Mouse (Mus musculus) left cerebral cortex, postnatal 25 days (tissue): ENCODE data around the gene Plscr1. TPM values are rescaled to one million over a fixed set of nuclear protein-coding genes. Genes with fewer than 3 reads are reported as not detected.

Source experiments
- DNase-seq, 2 experiments: peaks; one replicate each; pipeline ENCODE4 v3.0.0; 2022; ENCODE audit warnings: low spot score in 2 of 2, mixed read lengths in 1 of 2
- intact Hi-C: fragments of 180-260 bp; cut with DNase I; formaldehyde crosslinking; loops from one replicate; pipeline ENCODE4 v1.15.1; 2025
- total RNA-seq, 2 experiments: library from RNA; stranded (reverse); gene quantifications; 2 replicates each; pipeline ENCODE4 v1.2.3; 2021

Plscr1 gene
- total RNA-seq, 2 experiments from 2014 or later: 1.3 to 1.6 TPM

DNA sequence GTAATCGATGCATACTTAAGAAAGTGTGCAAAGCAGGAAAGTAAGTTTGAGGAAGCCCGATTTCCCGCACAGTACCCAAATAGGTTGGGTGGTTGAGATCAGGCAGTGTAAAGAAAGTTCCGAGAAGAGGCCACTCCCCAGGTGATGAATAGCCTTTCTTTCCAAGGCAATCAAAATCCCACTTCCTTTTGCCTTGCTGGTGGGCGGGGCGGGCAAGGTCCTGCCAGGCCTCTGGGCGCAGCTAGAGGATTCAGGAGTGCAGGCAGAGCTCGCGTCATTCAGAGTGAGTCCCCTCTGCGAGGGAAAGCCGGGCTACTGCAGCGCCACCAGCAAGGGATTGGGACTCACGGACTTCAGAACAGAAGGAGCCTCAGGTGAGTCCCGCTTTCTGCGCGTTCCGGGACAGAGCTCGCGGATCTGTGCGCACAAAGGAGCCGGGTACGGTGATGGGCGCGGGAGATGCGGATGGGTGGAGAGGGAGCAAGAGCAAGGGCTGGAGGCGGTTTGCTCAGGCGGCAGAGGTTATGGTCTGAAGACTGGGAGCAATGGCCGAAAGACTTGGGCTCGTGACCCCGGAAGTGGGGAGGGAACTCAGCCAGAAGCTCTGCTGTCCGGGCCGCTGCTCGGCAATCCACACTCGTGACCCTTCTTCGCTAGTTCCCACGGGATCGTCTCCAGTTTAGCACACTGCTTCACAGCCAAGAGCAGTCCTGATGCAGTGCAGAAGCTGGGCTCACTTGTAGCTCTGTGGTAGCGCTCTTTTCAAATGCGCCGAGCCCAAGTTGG is 630 bp downstream of the Plscr1 start:
- peak; percentile 29 to 30 for DNase-seq
- intact Hi-C loops: no loop called here

DNA sequence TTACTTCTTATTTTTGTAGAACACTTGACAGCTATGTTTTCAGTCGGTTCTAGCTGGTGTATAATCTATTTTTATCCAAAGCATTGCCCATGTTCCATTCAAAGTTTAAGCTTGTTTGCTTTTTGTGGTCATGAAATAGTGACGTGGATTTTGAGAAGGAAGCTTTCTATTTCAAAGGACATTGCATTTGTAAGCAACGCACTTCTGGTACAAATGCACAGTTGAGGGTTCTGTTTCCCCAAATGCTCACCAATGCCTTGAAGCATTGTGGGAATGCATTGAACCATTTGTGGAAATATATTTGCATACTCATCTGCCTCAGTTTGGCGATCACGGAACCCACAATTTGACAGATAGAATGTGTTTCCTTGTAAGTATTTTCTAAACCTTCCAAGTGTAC is 3.2 kb downstream of the Plscr1 start:
- no peak for DNase-seq

DNA sequence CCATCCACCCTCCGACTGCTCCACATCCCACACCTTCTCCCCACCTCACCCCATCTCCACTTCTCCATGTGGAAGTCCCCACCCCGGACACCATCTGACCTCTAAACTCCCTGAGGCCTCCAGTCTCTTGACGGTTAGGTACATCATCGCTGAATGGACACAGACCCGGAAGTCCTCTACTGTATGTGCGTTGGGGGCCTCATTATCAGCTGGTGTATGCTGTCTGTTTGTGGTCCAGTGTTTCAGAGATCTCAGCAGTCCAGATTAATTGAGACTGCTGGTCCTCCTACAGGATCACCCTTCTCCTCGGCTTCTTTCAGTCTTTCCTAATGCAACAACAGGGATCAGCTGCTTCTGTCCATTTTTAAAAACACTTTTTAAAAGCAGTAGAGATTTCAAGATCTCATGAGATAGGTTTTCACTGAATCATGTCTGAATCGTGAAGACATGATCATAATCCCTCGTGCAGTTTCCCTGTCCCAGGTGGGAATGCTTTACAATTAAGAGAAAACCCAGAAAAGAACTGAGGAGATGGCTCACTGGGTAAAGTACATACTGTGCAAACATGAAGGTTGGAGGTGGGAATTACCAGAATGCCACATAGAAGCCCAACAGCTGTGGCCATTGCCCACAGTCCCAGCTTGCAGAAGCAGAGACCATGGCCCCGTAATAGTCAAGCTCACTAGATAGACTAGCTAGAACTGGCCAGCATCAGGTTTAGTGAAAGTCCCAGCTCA is 4.2 kb downstream of the Plscr1 start:
- intact Hi-C loops: no loop called here

More for the DNA sequence above, 3.2 kb downstream of the Plscr1 start:
- intact Hi-C loops: no loop called here

DNA sequence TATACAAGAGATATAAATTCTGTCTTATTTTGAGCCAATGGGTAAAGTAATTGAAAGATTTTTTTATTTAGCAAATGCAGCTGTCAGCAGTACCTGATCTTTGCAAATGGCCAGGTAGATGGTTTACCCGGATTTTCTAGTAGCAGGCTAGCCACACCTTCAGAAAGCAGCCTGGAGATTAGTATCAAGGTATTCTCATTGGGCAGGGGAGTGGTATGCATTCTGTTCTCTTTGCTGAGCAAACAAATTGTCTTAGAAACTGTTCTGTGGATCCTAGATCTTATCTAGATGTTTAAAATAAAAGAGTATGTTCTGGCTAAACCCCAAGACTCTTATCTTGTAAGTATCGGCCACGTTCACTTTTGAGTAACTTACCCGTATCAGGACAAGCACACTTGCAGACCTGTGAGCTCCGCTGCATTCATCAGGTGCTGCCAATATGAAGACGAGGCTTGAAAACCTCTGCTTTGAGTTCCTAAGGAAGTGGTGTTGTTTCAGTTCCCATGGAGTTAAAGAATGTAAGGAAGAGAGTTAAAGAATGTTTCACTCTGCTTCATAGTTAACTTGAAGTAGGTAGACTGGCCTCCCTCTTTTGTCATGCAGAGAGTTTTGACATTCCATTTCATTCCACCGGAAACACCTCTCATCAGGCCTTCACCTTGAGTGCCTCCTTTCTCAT is 11.1 kb downstream of the Plscr1 start:
- DNase-seq: no peak
- intact Hi-C loops: no loop called here

More for the DNA sequence above, 4.2 kb downstream of the Plscr1 start:
- DNase-seq: no peak

DNA sequence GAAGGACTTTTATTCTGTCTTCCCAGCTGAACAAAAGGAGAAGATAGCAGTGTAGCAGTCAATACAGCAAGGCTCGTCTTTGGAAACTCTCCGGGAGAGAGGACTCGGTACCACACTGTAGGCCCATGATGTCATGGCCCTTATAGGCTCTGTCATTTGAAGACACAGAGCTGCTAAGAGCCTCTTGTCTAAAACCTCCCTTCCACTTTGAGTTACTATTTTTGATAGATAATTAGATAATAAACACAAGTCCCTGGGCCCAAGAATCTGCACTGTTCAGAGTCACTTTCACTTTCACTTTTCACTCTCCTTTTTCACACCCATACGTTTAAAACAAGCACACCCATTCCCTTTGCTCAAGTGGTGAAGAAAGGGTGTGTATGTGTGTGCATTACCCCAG is 16.2 kb downstream of the Plscr1 start:
- intact Hi-C loops: no loop called here
- no peak for DNase-seq

DNA sequence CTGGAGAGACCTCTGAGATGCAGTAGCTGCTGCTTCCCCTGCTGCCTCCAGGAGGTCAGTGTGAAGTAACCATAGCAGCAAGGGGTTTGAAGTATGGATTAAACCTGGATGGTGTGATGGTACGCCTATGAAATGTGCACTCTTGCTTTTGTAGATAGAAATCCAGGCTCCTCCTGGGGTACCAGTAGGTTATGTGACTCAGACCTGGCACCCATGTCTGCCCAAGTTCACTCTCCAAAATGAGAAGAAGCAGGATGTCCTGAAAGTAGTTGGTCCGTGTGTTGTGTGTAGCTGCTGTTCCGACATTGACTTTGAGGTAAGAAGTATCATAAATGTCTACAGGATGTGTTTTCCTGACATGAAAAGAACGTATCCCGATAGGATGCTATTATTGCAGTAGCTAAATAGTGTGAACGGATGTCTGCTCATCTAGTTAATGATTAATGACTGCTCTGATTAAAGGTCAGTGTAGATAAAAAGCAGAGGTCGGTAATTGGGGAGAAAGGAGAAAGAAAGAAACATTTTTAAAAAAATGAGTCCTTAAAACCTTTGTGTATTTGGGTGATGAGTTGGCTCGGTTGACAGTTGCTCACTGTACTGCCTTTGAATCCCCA is 17.1 kb downstream of the Plscr1 start:
- no peak for DNase-seq
- intact Hi-C loops: no loop called here

DNA sequence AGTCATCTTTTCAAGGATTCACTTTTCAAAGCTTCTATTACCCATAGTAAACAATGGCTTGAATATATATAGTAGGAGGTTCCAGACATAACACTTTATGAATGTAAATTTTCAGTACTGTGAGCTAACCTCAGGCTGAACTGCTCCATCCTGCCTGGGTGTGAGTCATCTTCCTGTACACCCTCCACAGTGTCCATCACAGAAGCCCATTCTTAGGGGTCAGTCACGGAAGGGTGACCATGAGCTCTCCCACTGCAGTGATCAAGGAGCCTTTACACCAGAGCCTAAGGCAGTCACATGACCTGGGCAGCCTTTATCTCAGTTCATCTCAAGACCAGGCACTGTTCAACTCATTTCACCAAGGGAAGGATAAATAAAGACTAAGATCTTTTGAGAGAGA is 18.2 kb downstream of the Plscr1 start:
- intact Hi-C loops: no loop called here

DNA sequence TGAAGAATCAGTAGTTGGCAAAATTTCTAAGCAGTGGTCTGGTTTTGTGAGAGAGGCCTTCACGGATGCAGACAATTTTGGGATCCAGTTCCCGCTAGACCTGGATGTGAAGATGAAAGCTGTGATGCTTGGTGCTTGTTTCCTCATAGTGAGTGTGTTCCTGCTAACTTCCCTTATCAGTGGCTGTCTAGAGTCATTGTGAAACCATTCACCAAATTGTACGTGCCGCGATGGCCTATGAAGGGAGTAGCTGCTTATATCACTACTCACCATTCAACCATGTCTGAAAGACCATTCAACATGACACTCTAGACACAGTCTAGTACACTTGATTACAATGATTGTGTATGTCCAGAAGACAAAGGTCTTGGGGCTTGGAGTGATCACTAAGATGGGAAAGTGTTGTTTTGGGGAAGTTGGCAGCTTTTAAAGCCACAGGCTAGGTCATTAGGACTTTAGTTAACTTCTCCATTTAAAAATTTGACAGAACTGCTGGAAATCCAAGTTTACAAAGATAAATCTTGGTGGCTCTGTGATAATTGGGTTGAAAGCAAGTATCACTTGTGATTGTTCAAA is 20.4 kb downstream of the Plscr1 start:
- no peak for DNase-seq
- intact Hi-C loops: no loop called here

More for the DNA sequence above, 18.2 kb downstream of the Plscr1 start:
- DNase-seq: no peak

DNA sequence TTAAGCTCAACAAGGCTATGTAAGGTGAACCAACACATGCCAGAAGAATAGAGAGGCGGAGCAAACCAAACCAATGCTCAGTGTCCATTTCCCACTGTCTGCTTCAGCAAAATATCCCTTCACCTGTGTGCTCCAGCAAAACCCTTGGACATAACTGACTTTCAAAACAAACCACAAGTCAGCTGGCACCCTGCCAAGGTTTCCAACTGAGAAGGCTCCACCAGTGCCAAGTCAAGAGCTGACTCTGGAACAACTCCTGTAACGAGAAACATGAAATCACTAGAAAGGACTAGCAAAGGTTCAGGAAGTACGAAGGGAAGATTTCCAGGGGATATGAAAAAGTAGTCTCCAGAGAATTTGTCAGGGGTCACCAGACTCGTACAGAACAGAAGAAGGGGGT is 21.4 kb downstream of the Plscr1 start:
- intact Hi-C loops: no loop called here

DNA sequence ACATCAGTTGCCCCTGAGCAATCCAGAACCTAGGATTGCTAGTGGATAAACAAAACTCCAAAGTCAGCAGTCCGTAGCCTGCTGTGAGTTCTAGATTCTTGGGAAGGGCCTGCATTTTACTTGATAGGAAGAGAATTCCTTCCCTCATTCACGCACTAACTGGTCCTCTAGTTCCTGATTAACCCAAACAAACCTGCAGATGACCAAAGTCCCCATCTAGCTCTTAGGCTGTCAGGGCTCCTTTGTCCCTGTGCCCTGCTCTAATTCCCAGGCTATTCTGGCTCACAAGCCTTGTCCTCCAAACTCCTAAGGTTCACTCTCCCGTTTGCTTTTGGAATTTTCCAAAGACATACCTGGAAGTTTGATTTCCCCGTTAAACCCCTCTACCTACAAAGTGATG is 23.1 kb downstream of the Plscr1 start:
- no peak for DNase-seq
- intact Hi-C loops: no loop called here

More for the DNA sequence above, 21.4 kb downstream of the Plscr1 start:
- DNase-seq: peak in 1 of 2 experiments; percentile 7

DNA sequence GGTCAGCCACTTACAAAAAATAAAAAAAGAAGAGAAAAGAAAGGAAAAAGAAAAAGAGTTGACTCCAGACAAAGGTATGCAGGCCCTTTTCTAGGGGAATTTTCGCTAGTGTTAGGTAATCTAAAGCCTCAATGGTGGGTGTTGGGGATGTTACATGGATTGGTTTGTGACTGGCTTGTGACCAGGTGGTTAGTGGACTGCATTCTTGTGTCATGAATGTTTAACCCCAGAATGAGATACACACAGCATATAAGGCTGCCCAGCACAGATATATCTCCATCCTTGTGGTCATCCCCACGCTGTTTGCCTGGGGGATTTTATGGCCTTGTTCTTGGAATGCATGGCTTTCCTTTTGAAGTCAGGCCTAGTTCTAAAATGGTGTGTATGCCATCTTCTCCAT is 23.7 kb downstream of the Plscr1 start:
- no peak for DNase-seq
- intact Hi-C loops: no loop called here

DNA sequence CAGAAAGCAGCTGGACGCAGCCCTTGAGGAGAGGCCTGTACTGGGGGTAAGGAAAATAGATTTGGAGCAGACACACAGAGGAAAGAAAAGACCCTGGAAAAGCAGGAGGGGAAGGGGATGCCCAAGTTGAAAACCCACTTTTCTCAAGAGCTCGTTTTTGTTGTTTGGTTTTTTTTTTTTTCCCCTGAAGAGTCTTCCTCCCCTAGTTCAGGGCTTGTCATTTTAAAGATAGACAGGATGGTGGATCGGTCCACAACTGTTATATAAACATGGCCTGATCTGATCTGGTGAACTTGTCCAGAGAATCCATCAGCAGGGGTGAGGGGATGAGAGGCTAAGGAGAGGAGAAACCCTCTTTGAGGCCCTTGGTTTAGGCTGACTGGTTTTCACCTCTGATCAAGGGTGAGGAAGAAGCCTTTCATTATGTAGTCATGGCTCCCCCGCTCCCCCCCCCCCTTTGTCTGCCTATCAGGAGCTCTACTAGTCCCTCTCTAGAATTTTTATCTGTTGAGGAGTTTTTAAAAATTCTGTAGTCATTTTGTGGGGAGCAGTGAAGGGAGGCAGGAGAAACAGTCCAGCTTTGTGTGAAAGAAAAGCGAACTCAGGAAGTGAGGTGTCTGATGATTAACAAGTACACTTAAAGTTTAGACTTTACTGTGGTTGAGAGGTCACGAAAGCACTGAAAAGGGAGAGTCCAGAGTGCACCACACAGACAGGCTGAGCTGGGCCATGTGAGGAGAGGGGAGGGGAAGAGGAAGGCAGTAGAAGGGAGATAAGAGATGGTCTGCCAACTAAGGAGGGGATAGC is 24.6 kb downstream of the Plscr1 start:
- intact Hi-C loops: no loop called here
- no peak for DNase-seq

DNA sequence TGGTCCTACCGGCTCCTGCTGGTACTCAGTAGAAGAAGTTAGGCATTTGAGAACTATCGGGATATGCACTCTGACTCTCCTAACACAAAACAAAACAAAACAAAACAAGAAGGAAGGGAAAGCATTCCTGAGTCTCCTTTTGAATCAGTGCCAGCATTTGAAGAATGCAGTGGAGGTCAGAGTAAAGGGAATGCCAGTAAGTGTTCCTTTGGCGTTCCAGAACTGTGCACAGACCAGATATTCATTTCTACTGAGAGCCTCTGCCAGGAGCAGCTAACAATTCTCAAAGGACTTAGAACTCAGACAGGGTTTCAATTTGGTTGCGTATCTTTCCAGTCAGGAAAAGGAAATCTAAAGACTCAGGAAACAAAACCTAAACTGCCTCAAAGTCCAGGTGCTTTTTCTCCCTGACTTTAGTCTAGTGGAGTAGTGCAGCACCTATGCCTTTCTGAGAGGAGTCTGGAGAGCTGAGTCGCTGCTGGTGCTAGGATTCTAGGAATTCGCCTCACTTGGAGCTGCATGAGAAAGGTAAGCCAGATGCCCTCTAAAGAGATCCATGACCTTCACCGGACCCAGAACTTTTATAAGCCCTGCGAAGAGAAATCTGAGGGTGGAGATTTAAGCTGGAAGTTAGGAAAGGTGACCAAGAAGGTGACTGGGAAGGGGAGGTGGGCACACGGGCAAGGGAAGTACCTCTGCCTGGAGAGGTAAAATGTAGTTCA is 26.1 kb downstream of the Plscr1 start, which contains the start of gene Plscr2:
Gene Plscr2 (plus strand): TSS at position 117 of the 722 bp plus-strand sequence.
- DNase-seq: peak in 1 of 2 experiments; percentile 3
- intact Hi-C loops: no loop called here

DNA sequence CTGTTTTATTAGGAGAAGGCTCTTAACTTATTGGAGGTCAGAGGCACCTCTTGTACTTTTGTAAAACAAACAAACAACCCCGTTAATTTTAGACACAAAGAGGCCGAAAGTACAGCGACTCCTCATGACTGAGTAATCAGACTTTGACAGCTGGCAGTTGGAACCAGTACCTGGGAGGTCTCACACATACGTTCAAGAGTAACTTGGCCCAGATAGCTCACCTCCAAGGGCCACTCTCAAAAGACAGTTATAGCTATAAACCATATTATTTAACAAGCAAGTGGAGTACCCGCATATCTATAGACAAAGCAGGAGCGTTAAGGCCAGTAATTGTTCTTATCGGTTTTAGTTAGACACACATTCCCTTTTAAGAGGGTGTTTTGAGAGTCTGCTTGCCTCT is 26.8 kb downstream of the Plscr1 start:
- intact Hi-C loops: no loop called here

DNA sequence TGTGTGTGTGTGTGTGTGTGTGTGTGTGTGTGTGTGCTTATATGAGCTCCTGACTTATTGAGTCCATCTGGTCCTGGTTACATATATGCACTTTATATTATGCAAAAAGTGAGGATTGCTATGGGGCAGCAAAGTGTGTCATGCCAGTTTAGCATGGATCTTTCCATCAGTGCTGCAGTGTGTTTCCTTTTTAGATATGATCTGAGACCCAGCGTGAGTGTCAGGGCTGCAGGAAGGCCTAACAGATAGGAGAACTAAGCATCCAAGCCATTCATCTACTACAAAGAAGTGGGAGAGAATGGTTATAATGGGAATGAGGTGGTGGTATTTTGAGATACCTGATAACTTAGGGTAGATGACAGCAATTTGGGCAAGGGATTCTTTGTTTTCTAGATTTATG is 30.5 kb downstream of the Plscr1 start:
- no peak for DNase-seq
- intact Hi-C loops: no loop called here

More for the DNA sequence above, 26.8 kb downstream of the Plscr1 start:
- DNase-seq: no peak

DNA sequence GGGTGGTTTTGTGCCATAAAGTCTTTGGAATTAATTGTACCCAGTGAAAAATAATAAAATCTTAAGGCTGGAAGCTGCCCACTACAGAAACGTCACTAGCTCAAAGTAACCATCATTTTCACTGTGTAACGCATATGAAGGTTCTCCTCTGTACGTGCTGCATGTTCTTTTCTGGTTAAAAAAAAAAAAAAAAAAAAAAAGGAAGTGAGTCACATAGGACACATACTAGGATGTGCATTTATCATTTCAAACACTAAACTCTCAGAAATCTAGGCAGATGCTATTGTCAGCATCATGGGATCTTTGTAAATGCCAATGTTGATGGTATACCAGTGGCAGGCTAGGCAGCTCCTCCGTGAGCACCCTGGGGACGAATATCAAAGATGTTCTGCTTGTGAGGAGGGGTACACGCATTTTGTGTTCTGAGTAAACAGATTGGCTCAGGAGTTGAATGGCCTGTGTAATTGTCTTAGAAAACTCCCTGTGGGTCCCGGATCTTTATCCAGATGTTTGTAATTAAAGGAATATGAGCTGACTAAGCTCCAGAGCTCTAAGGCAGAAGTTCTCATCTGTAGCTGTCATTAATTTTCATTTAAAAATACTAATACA is 33.1 kb downstream of the Plscr1 start:
- no peak for DNase-seq
- intact Hi-C loops: no loop called here

DNA sequence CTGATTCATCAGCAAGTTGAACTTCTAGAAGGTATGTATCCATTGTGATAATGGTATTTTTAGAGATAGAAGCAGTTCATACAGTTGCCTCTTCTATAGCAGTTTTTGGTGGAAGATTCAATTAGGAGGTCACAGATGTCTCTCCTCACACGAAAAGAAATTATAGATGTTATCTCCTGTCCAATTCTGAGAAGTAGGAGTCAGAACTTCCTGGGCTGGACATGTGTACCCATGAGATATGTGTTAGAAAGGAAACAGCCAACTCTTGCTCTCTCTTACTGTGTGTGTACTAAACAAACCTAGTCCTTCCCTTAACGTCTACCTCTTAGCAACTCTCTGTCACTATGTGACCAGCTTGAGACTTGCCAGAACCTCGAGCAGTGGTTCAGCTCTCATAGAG is 40.1 kb downstream of the Plscr1 start:
- intact Hi-C loops: no loop called here
- DNase-seq: no peak

DNA sequence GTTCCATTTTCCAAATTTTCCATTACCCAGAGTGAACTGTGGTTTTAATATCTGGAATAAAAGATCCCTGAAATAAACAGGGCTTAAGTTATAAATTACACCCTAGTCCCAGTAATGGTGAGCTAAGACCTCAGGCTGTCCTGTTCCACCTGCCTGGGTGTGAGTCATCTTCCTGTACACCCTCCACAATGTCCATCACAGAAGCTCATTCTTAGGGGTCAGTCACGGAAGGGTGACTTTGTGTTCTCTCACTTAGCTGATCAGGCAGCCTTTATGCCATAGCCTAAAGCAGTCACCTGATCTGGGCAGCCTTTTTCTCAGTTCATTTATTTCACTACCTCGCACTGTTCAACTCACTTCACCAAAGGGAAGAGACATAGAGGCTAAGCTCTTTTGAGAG is 42.6 kb downstream of the Plscr1 start:
- intact Hi-C loops: no loop called here

More for the DNA sequence above, 42.6 kb downstream of the Plscr1 start:
- no peak for DNase-seq
